Mouse (Mus musculus) right cerebral cortex, postnatal 14 days (tissue): ENCODE results near the gene Trmt44.

Experiments used
- DNase-seq: peaks from one replicate; pipeline ENCODE4 v3.0.0; 2022

The Trmt44 gene

GRCm38 (mm10) chr5:35574653-35575599 is at the start of gene Trmt44:
TSS of gene Trmt44 (minus strand) at chr5:35575070.
- peak; percentile 88 for DNase-seq

GRCm38 (mm10) chr5:35623831-35624230 is 49.0 kb upstream of the Trmt44 start:
- DNase-seq, result no peak

GRCm38 (mm10) chr5:35621114-35621513 is 46.2 kb upstream of the Trmt44 start:
- no peak for DNase-seq

DNA sequence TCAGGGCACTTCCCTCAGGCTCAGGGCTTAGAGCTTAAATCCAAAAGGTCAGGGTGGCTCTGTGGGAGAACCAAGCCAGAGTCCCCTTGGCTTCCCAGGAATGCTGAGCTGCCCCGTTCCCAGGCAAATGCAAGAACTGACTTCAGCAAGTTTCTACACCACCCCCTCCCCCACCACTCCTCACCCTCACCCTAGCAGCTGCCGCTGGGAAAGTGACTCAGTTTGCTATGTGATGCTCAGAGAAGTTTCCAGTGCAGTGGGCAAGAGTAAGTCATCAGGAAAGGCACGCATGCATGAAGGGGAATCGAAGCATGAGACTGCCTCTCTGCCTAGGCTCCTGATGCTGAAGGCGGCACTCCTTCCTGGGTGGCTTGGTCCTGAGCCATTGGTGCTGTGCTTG is 42.1 kb upstream of the Trmt44 start:
- no peak for DNase-seq

DNA sequence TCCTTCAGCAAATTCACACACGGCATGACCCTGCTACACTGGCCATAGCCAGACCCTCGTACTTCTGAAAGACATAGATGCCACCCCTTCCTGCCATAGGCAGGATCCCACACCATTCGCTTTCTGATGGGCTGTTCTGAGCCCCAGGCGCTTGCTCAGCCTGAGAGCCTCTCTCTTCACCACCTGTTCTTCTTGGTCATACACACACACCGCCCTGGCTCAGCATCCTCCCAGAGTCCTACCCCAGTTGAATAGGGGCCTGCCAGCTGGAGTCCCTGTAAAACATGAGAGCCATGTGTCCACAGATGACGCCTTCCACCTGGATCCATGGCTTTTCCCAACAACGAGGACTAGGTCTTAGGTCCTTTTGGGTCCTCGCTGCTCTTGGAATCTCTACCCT is 37.9 kb upstream of the Trmt44 start:
- DNase-seq, result no peak

DNA sequence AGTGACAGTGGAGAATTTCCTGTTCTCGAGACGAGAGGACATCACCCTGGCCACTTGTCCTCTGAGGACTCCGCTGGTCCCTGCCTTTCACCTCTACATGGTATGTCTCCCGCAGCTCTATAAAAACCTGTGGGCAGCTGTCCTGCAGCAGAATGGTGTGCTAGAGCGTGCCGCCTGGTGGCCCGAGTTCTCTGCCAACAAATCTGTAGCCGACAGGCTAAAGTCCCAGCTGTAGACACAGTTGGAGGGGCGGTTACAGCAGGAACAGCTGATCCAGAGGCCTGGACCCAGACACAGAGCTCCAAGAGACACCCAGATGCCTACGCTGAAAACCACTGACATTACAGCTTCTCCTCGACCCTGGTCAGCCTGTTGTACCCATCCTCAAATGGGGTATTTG is 37.0 kb upstream of the Trmt44 start:
- no peak for DNase-seq

GRCm38 (mm10) chr5:35611170-35611569 is 36.3 kb upstream of the Trmt44 start:
- DNase-seq, result no peak

DNA sequence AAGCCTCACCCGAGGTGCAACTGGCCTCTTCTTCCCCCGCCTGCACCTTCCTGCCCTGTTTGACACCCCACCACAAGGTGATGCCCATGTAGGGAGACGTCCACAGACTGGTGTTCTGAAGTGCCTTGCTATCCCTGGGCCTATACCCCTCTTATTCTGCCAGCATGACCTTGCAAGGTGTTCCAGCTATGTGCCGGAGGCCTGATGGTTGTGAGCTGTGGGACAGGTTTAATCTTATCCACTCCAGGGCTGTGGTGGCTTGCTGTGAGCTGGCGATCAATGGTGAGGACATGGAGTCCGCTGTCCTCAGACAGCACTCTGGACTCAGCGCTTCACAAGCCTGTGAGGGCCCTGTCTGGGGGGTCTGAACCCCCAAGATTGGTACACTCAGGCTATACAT is 35.5 kb upstream of the Trmt44 start:
- DNase-seq, result no peak

DNA sequence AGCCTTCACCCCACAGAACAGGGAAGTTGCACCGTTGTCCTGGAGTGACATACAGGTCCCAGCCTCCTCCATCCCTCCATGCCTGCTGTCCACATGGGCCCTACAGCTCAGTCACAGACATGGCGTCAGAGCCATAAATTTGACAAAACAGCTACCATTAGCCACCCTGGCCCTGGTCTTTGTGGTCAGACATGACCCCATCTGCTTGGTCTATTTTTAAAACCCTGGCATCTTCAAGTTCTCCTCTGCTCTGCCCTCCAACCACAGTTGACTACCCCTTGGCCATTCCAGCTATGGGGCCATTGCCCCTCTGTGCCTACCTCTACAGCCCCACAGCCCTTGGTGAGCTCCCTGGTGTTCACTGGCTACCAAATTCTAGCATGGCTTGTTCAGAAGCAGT is 35.1 kb upstream of the Trmt44 start:
- no peak for DNase-seq

GRCm38 (mm10) chr5:35609381-35609780 is 34.5 kb upstream of the Trmt44 start:
- DNase-seq, result no peak

DNA sequence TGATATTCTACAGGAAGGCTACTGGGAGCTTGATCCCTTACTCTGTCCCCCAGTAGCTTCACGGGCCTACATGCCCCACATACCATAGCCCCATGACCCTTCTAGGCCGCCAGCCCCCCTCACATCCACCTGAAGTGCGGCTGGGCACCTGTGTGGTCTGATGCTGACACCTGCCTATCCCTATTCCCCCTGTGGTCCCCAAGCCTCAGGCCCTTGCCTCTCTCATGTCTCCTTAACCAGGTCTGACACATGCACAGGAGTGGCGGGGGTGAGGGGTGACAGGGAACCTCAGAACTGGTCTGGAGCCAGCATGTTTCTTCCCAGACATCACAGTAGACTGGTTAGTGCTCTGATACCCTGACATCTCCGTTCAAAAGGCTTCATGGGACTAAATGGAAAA is 33.7 kb upstream of the Trmt44 start:
- no peak for DNase-seq

- DNase-seq, result peak; percentile 58
Measured at GRCm38 (mm10) chr5:35607784-35608183, 32.9 kb upstream of the Trmt44 start.

DNA sequence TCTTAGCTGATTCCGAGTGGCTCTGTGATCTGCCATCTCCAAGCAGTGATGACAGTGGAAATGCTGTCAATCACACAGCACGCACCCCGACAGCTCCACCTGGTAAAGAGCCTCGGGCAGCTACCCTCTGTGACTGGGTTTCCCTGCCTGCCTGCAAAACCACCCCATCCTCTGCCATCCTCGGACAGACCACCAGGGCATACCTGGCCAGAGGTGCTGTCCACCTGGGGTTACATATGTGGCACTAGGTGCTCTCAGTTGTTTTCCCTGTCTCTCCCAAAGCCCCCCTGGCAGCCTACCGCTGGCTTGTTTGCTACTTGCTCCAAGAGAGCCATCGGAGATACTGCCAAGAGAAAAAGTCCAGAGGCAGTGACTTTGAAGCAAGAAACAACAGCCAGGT is 31.9 kb upstream of the Trmt44 start:
- DNase-seq, result no peak

GRCm38 (mm10) chr5:35605355-35605754 is 30.5 kb upstream of the Trmt44 start:
- DNase-seq, result no peak

DNA sequence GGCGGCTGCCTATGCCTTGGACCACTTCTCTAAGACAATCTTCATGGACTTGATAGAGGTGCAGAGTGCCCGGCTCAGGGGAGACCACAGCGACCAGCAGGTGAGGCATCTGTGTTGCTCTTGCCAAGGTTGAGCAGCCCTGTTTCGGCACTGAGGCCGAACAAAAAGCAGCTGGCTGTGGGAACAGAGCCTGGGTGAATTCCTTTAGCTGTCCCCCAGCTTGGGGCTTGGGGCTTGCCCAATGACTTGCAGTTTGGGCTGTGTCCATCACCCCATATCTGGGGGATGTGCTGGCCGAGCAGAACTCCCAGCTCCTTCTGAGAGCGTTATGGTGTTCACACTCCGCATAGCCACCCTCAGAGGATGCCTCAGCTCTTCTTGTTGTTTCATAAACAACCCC is 26.7 kb upstream of the Trmt44 start:
- DNase-seq, result no peak

DNA sequence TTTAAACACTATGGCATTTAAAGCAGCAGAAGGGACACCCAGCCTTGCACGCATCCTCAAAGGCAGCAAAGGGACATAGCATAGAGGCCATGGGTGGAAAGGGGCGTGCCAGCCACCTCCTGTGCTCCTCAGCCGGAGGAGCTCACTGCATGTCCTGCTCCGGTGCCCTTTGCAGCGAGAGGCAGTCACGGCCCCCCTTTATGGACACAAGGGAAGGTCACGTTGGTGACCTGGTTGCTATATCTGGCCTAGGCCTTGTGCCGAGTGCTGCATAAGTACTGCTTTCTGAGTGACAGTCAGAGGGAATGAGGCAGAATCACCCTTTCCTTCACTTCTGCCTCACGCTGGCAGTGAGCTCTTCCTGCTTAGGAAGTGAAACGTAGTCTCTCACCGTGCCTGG is 25.4 kb upstream of the Trmt44 start:
- DNase-seq, result no peak

DNA sequence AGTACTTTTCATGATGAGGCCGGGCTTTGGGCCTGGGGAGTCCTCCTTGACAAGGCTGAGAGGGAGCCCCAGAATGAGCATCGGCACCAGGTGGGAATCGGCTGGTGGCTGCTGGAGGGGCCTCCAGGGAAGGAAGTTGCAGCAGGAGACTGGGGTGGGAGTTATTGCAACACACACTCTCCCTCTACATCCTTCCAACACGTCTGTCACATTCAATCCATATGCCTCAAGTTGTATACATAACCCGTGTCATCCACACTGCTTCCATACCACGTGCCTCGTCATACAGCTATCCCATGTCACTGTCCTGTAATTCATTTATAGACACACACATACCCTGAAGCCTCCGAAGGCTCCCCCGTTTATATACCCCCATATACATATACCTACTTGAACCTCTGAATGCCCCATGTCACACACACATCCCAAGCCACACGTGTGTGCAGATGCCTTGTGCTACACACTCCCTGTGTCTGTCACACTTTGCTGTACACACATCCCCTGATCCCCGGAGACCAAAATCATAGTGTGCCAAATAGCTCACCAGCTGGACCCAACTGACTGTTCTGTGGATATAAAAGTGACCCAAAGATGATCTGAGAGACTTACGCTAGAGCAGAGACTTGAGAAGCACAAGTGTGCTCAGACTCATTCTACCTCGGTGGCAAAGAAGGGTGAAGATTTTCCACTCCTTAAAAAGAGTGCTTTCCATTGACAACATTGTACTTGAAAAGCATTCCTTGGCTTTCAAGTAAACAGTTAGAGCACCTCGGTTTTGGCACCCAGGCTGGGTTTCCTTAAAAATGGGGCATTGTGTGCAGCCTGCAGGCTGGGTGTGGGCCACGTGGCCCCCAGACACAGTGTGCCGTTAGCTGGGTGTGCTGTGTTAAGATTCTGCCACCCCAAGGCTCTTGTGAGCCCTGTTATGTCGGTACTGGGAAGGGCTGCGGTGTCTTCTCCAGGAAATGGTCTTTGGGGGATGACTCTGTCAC is 21.6 kb upstream of the Trmt44 start:
- DNase-seq, result no peak

DNA sequence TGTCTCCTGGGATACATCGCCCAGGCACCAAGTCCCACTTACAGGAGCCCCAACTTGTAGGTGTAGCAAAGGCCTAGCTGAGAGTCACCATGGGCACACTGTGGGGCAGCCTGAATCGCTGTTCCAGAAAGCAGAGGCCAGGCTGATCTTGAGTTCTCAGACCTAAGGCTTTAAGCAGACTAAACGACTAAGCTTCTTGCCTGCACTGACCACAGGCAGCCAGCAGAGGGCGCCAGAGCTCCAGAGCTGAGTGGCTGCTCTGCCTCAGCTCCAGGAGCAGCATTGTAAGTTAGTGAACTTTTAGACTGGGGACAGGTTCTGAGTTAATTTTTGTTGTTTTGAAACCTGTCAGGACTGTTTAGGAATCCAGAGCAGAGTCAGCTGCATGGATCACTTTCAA is 20.8 kb upstream of the Trmt44 start:
- peak; percentile 72 for DNase-seq

- DNase-seq, result no peak
Measured at GRCm38 (mm10) chr5:35594768-35595167, 19.9 kb upstream of the Trmt44 start.

DNA sequence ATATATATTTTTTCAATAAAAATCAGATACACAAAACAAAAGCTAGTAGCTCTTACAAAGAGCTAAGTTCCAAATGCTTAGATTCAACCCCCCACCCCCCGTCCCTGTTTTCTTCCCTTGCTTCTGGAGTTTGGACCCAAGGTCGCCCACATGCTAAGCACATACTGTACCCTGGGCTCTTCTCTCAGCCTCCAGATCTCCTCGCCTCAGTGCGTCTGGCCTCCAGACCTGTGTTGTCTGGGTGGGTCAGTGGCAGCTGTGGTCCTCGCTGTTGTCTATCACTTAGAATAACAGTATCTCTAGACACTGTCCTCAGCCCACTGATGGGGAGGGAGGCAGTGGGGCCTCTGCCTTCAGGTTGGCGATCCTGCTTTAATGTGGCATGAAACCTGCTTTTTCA is 18.4 kb upstream of the Trmt44 start:
- DNase-seq, result no peak

DNA sequence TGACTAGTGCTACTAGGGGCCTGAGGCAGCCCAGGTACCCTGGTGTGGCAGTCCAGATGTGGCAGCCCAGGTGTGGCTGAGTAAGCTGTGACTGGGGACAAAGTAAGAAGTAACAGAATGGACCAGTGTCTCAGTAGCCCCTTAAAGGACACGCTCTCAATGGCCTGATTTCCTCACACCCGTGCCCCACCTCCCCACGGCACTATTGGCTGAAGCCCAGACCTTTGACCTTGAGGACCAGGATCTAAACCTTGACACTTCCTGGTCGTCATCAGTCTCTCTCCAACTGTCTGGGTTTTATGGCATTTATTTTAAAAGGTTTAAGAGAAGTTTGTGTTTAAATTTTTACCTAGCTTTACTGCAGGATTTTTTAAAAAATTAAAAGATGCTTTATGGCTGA is 18.0 kb upstream of the Trmt44 start:
- DNase-seq, result no peak

DNA sequence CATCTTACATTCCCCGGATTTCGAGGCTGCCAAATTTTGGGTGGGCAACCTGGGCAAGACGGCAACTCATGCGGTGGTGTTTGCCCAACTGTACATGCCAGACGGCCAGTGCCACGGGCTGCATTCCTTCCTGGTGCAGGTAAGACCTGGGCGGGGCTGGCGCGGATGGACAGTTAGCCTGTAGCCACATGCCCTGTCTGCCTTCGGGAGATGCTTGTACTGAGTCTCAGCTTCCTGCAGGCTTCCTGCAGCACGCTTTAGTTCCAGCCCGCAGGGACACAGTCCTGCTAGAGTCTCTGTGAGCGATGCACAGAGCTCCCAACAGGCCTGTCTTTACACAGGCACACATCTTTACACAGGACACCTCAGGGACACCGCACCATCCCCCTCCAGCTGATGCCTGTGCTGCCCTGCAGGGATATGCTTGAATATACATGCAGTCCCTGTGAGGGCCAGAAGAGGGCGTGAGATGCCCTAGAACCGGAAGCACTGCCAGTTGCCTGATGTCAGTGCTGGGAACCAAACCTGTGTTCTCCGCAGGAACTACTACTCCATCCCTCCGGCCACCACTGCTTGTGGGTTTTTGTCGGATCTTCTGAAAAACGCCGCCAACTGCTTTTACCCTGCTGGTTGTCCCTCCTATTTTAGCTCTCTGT is 17.3 kb upstream of the Trmt44 start:
- no peak for DNase-seq

DNA sequence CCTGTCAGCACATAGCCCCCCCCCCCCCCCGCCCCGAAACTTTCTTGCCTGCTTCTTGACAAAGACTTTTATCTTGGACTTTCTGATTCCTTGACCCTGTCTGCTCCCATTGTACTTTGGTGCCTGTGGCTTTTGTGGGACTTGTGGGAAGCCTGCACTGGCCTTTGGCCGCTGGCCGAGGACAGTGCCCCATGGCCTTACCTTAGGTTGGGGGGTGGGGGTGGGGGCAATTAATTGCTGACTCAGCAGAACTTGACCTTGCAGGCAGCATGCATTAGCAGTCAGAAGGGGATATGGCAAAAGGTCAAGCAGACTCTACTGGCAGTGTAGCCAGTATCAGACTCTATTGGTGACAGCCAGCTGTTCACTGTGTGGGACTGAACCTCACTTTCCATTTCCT is 16.6 kb upstream of the Trmt44 start:
- DNase-seq, result no peak
